Mouse (Mus musculus): ENCODE measurements at regions not wholly inside any gene's neighbourhood (a gene's known extent, or its start where the extent isn't known, plus 50 kb on each side); places are given as distances from the start of the nearest gene placed in this dataset.
A peak's percentile ranks its signal among the peaks of the same experiment; 100 is the strongest.

GRCm38 (mm10) chr17:16621931-16622556, 441.9 kb upstream of the Zfp960 start:
- TF ChIP-seq GABPA (IDR thresholded peaks at IDR 0.05; ENCODE audit: low read depth, low read length) (no peak), MYB (IDR thresholded peaks at IDR 0.05; ENCODE audit: low read depth, low read length) (no peak), CHD2 (IDR thresholded peaks at IDR 0.05; ENCODE audit: low read length) (no peak), TAL1 (IDR thresholded peaks at IDR 0.05; ENCODE audit: low read length) (no peak), CHD1 (IDR thresholded peaks at IDR 0.05; ENCODE audit: low read depth, low read length) (no peak), POLR2AphosphoS2 (IDR thresholded peaks at IDR 0.05; ENCODE audit: low read length) (no peak), TBP (IDR thresholded peaks at IDR 0.05; ENCODE audit: low read depth, low read length) (no peak), ETS1 (IDR thresholded peaks at IDR 0.05; ENCODE audit: low read depth, low read length) (no peak), RAD21 (IDR thresholded peaks at IDR 0.05; ENCODE audit: low read depth, low read length) (no peak), EP300 (IDR thresholded peaks at IDR 0.05; ENCODE audit: low read depth in 1 of 2, low read length in 2 of 2) (no peak), SMC3 (IDR thresholded peaks at IDR 0.05; ENCODE audit: low read depth, low read length) (no peak), ZNF384 (IDR thresholded peaks at IDR 0.05; ENCODE audit: low read depth, low read length) (no peak)
- Histone ChIP-seq H3K9ac (ENCODE audit: control insufficient read depth, low read depth, low read length, poor library complexity, severe bottlenecking) (no peak overlapping the region), H3K36me3 (ENCODE audit: control insufficient read depth in 1 of 2, insufficient read depth in 2 of 2, low read length in 2 of 2) (no peaks in the 10 kb centered on the region), H3K9me3 (replicated peaks; ENCODE audit: insufficient read depth, low read length) (no peaks in the 10 kb centered on the region), H3K27me3 (ENCODE audit: control insufficient read depth in 1 of 2, insufficient read depth in 2 of 2, low read length in 2 of 2) (no peaks in the 10 kb centered on the region), H3K79me2 (ENCODE audit: control insufficient read depth, insufficient read depth, low read length, poor library complexity) (no peaks in the 10 kb centered on the region), H3K4me3 (ENCODE audit: control insufficient read depth in 1 of 2, insufficient read depth in 1 of 2, low read depth in 2 of 2, low read length in 2 of 2) (no peak overlapping the region), H3K27ac (ENCODE audit: control insufficient read depth, low read depth, low read length) (no peak overlapping the region), H3K4me1 (ENCODE audit: control insufficient read depth in 1 of 2, insufficient read depth in 2 of 2, low read length in 2 of 2) (0 out of 4 replicates have a peak, but pooled peaks cover 0 to 2% of the 10 kb centered on the region in 2 experiments)
- no peak for DNase-seq (ENCODE audit: low read depth, low spot score)

DNA sequence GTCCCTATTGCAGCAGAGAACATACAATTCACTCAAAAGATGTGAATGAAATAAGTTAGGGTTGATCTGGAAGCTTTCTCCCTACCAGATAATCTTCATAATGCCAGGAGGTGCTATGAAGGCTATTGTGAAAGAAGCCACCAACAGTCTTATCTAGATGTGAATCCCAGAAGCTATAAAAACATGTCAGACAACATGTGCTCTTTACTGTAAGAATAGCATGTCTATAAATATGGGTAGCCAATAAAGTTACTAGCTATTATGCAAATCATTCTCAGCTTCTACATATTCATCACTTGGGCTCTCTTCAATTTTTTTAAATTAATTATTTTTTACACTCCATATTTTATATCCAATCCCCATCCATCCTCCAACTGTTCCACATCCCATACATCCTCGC, 434.1 kb upstream of the Zfp960 start:
- DNase-seq (ENCODE audit: low read depth, low spot score): no peak
- H3K36me3 ChIP-seq (ENCODE audit: control insufficient read depth in 1 of 2, insufficient read depth in 2 of 2, low read length in 2 of 2): no peaks in the 10 kb centered on the region
- no peak overlapping the region for H3K9ac ChIP-seq (ENCODE audit: control insufficient read depth, low read depth, low read length, poor library complexity, severe bottlenecking)
- no peaks in the 10 kb centered on the region for H3K4me1 ChIP-seq (ENCODE audit: control insufficient read depth in 1 of 2, insufficient read depth in 2 of 2, low read length in 2 of 2)
- no peak for TF ChIP-seq HCFC1 (IDR thresholded peaks at IDR 0.05; ENCODE audit: low read depth, low read length)
- no peaks in the 10 kb centered on the region for H3K79me2 ChIP-seq (ENCODE audit: control insufficient read depth, insufficient read depth, low read length, poor library complexity)
- H3K27ac ChIP-seq (ENCODE audit: control insufficient read depth, low read depth, low read length): no peak overlapping the region
- no peaks in the 10 kb centered on the region for H3K9me3 ChIP-seq (replicated peaks; ENCODE audit: insufficient read depth, low read length)
- H3K4me3 ChIP-seq (ENCODE audit: control insufficient read depth in 1 of 2, insufficient read depth in 1 of 2, low read depth in 2 of 2, low read length in 2 of 2): no peak overlapping the region
- no peaks in the 10 kb centered on the region for H3K27me3 ChIP-seq (ENCODE audit: control insufficient read depth in 1 of 2, insufficient read depth in 2 of 2, low read length in 2 of 2)

- H3K9me3 ChIP-seq (replicated peaks; ENCODE audit: insufficient read depth, low read length): no peaks in the 10 kb centered on the region
Measured at GRCm38 (mm10) chr17:16633426-16633825, 430.5 kb upstream of the Zfp960 start.

More at GRCm38 (mm10) chr17:16633426-16633825, 430.5 kb upstream of the Zfp960 start:
- H3K36me3 ChIP-seq (ENCODE audit: control insufficient read depth in 1 of 2, insufficient read depth in 2 of 2, low read length in 2 of 2): no peaks in the 10 kb centered on the region
- H3K27ac ChIP-seq (ENCODE audit: control insufficient read depth, low read depth, low read length): no peak overlapping the region
- no peak overlapping the region for H3K4me3 ChIP-seq (ENCODE audit: control insufficient read depth in 1 of 2, insufficient read depth in 1 of 2, low read depth in 2 of 2, low read length in 2 of 2)
- H3K9ac ChIP-seq (ENCODE audit: control insufficient read depth, low read depth, low read length, poor library complexity, severe bottlenecking): no peak overlapping the region
- H3K4me1 ChIP-seq (ENCODE audit: control insufficient read depth in 1 of 2, insufficient read depth in 2 of 2, low read length in 2 of 2): no peaks in the 10 kb centered on the region
- H3K27me3 ChIP-seq (ENCODE audit: control insufficient read depth in 1 of 2, insufficient read depth in 2 of 2, low read length in 2 of 2): no peaks in the 10 kb centered on the region
- no peaks in the 10 kb centered on the region for H3K79me2 ChIP-seq (ENCODE audit: control insufficient read depth, insufficient read depth, low read length, poor library complexity)
- peak; percentile 49 for DNase-seq (ENCODE audit: low read depth, low spot score)
- TF ChIP-seq ZC3H11A (IDR thresholded peaks at IDR 0.05; ENCODE audit: low read depth, low read length): no peak
- TF ChIP-seq RAD21 (IDR thresholded peaks at IDR 0.05; ENCODE audit: low read depth, low read length): peak; percentile 51
- TF ChIP-seq SMC3 (IDR thresholded peaks at IDR 0.05; ENCODE audit: low read depth, low read length): peak; percentile 64
- peak in 2 of 3 experiments; percentile 18 to 50; a peak in 3 of 6 replicates for TF ChIP-seq CTCF (IDR thresholded peaks at IDR 0.05 in 2 of 3, conservative IDR thresholded peaks at IDR 0.05 in 1 of 3; ENCODE audit: control insufficient read depth in 1 of 3, insufficient read depth in 1 of 3, low read depth in 2 of 3, low read length in 3 of 3, poor library complexity in 1 of 3, severe bottlenecking in 1 of 3)

All from MEL (cell line).